Mouse (Mus musculus): Measurements from ENCODE around the gene Trank1.

DNA sequence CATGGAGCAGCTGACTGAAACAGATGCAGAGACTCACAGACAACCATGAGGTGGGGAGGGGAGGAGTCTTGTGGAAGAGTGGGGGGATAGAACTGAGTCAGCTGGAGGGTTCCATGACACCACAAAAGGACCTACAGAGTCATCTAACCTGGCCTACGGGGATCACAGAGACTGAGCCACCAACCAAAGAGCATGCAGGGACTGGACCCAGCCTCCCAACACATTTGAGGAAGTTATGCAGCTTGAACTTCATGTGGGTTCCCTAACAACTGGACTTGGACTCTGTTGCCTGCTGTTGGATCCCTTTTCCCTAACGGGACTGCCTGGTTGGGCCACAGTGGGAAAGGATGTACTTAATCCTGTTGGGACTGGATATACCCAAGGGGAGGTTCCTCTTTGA lies 16.2 kb upstream of the Trank1 start:
- TF ChIP-seq POLR2A (IDR thresholded peaks at IDR 0.05; ENCODE audit: borderline replicate concordance, low read depth, low read length) (no peak), CTCF (IDR thresholded peaks at IDR 0.05; ENCODE audit: low read depth, low read length) (no peak)
